Mouse (Mus musculus) left cerebral cortex, postnatal 36 days (tissue): Measurements from ENCODE around the gene Slc50a1. TPM values are rescaled to one million over a fixed set of nuclear protein-coding genes. Genes with fewer than 3 reads are reported as not detected.

Source experiments
- DNase-seq, 2 experiments: peaks; one replicate each; pipeline ENCODE4 v3.0.0; 2021 to 2022; ENCODE audit warnings: low spot score in 2 of 2, mixed read lengths in 1 of 2
- intact Hi-C: fragments of 180-260 bp; cut with DNase I; formaldehyde crosslinking; loops from one replicate; pipeline ENCODE4 v1.15.1; 2025
- total RNA-seq, 2 experiments: library from RNA; stranded (reverse); gene quantifications; 2 replicates each; pipeline ENCODE4 v1.2.3; 2021

The Slc50a1 gene
- total RNA-seq, 2 experiments from 2014 or later = 34.5 to 39.1 TPM

- intact Hi-C loops = no loop called here
- peak in 1 of 2 experiments; percentile 64 for DNase-seq
Observed at GRCm38 (mm10) chr3:89277281-89278021, 7.1 kb upstream of the Slc50a1 start.

GRCm38 (mm10) chr3:89276061-89276460 lies 5.7 kb upstream of the Slc50a1 start:
- DNase-seq = no peak
- intact Hi-C loops = no loop called here

GRCm38 (mm10) chr3:89271760-89272159 lies 1.4 kb upstream of the Slc50a1 start:
- no peak for DNase-seq
- intact Hi-C loops = no loop called here

GRCm38 (mm10) chr3:89270891-89271290 lies 521 bp upstream of the Slc50a1 start:
- peak; percentile 67 to 81 for DNase-seq
- intact Hi-C loops = no loop called here

- intact Hi-C loops = loop anchor here (2.0 kb wide), 1 partner anchor 14 kb away; no protein-coding TSS in a partner anchor
- no peak for DNase-seq
Observed at GRCm38 (mm10) chr3:89268916-89269315, 1.5 kb downstream of the Slc50a1 start.

GRCm38 (mm10) chr3:89266439-89266893 lies 3.9 kb downstream of the Slc50a1 start:
- peak; percentile 78 to 84 for DNase-seq
- intact Hi-C loops = no loop called here

- intact Hi-C loops = no loop called here
- no peak for DNase-seq
Observed at GRCm38 (mm10) chr3:89262417-89262816, 8.0 kb downstream of the Slc50a1 start.

- DNase-seq = no peak
- intact Hi-C loops = no loop called here
Observed at GRCm38 (mm10) chr3:89260211-89260610, 10.2 kb downstream of the Slc50a1 start.

GRCm38 (mm10) chr3:89259076-89259475 lies 11.3 kb downstream of the Slc50a1 start, which contains the start of gene Dpm3:
Gene Dpm3, plus strand, starts transcription at chr3:89259358.
- intact Hi-C loops = no loop called here
- DNase-seq = no peak

GRCm38 (mm10) chr3:89256177-89256576 lies 14.2 kb downstream of the Slc50a1 start:
- intact Hi-C loops = no loop called here
- no peak for DNase-seq

GRCm38 (mm10) chr3:89254994-89255393 lies 15.4 kb downstream of the Slc50a1 start:
- intact Hi-C loops = no loop called here
- DNase-seq = no peak

- no peak for DNase-seq
- intact Hi-C loops = loop anchor here (2.0 kb wide), 1 partner anchor 57 kb away; no protein-coding TSS in a partner anchor
Observed at GRCm38 (mm10) chr3:89251365-89251895, 18.9 kb downstream of the Slc50a1 start.

- intact Hi-C loops = loop anchor here (1.0 to 2.0 kb wide), 2 partner anchors 32 to 58 kb away; no protein-coding TSS in a partner anchor
- no peak for DNase-seq
Observed at GRCm38 (mm10) chr3:89250435-89251040, 19.8 kb downstream of the Slc50a1 start.

GRCm38 (mm10) chr3:89247466-89247865 lies 22.9 kb downstream of the Slc50a1 start:
- DNase-seq = peak in 1 of 2 experiments; percentile 3
- intact Hi-C loops = no loop called here

GRCm38 (mm10) chr3:89246261-89247100 lies 23.9 kb downstream of the Slc50a1 start, which contains the start of gene Trim46:
Gene Trim46, minus strand, starts transcription at chr3:89246309.
- DNase-seq = peak; percentile 92 to 93
- intact Hi-C loops = no loop called here

GRCm38 (mm10) chr3:89245688-89246171 lies 24.6 kb downstream of the Slc50a1 start, which contains the start of gene Krtcap2:
Gene Krtcap2, plus strand, starts transcription at chr3:89245966.
- intact Hi-C loops = no loop called here
- DNase-seq = peak; percentile 68 to 73

- DNase-seq = peak; percentile 63 to 73
- intact Hi-C loops = loop anchor here (5.0 kb wide), 1 partner anchor 48 kb away; no protein-coding TSS in a partner anchor
Observed at GRCm38 (mm10) chr3:89244982-89245687, 25.2 kb downstream of the Slc50a1 start.

- peak in 1 of 2 experiments; percentile 50 for DNase-seq
- intact Hi-C loops = loop anchor here (5.0 kb wide), 1 partner anchor 47 kb away; no protein-coding TSS in a partner anchor
Observed at GRCm38 (mm10) chr3:89244158-89244981, 26.0 kb downstream of the Slc50a1 start.
